Mouse (Mus musculus): ENCODE data around the gene Eif2ak1. TPM values are rescaled to one million over a fixed set of nuclear protein-coding genes. Genes with fewer than 3 reads are reported as not detected.
"Not testable (repeated sequence)": the region's sequence is repeated elsewhere in the genome, so short reads cannot be mapped to it uniquely, and the experiment has no call there.

The Eif2ak1 gene
- total RNA-seq (2017): 35.6 and 43.5 TPM in 2 replicates

GRCm38 (mm10) chr5:143817116-143817930 lies at the start of gene Eif2ak1:
Gene Eif2ak1 (plus strand): TSS chr5:143817788.
- peak; percentile 95 for ATAC-seq (replicated peaks; ENCODE audit: low read depth, poor library complexity, severe bottlenecking)

DNA sequence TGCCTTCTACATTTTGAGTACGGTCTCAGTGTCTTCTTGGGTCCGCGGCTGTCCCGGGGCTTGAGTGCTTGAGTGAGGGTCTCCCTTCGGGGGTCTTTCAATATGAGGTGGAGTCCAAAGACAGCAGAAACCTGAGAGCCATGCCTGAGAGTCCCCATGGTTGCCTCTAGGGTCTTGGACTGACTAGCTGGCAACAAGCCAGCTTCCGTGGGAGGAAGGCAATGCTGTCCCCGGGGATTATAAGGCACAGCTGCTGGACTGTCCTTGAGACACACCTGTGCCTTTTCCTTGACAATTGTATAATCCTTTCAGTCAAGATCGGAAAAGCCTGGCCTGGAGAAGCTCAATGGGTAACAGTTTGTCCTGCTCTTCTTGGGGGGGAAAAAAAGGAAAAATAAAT lies 35.6 kb upstream of the Eif2ak1 start:
- ATAC-seq (replicated peaks; ENCODE audit: low read depth, poor library complexity, severe bottlenecking): no peak

DNA sequence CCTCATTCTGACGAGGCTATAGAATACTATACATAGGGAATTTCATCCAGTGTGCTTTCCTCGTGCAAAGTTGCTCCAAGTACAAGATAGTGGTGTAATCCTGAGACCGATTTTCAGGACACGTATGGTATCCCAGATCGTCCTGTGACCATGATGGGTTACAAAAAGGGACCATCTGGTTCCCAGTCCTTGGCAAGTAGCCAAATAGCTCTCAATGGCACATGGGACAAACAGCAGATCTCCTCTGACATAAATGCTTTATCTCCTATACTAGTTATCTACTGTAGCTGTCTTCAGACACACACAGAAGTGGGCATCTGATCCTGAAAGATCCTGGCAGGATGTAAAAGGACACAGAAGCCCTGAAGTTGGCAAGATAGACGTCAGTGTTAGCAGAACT lies 32.2 kb upstream of the Eif2ak1 start:
- no peak for ATAC-seq (replicated peaks; ENCODE audit: low read depth, poor library complexity, severe bottlenecking)

GRCm38 (mm10) chr5:143801216-143801615 lies 16.4 kb upstream of the Eif2ak1 start:
- not testable (repeated sequence) for ATAC-seq (replicated peaks; ENCODE audit: low read depth, poor library complexity, severe bottlenecking)

- no peak for ATAC-seq (replicated peaks; ENCODE audit: low read depth, poor library complexity, severe bottlenecking)
Measured at GRCm38 (mm10) chr5:143804056-143804765, 13.4 kb upstream of the Eif2ak1 start.

GRCm38 (mm10) chr5:143807268-143807667 lies 10.3 kb upstream of the Eif2ak1 start:
- ATAC-seq (replicated peaks; ENCODE audit: low read depth, poor library complexity, severe bottlenecking): no peak

DNA sequence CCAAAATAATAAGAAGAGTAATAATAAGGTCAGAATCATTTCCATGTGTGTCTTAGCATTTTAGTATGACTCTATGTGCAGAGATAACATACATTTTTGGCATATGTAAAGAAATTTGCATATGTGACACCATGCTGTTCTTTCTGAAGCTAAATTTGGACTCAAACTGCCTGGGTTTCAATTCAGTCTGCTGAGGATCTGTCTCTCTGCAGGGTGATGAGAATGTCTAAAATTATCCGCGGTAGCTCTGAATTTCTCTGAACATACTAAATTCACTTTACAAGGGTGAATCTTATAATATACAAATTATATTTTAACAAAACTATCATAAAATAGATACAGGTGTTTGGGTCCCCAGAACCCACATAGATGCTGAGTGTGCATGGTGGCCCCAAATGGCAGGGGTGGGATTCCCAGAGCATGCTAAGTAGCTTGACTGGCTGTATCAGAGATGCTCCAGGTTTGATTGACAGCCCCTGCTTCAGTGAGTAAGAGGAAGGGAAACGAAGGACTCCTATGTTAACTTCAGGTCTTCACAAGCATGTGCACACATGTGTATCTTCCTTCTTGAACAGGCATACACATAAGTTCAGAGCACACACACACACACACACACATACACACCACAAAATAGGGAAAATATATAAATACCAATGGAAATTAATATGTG lies 8.0 kb upstream of the Eif2ak1 start:
- ATAC-seq (replicated peaks; ENCODE audit: low read depth, poor library complexity, severe bottlenecking): no peak

- no peak for ATAC-seq (replicated peaks; ENCODE audit: low read depth, poor library complexity, severe bottlenecking)
Measured at GRCm38 (mm10) chr5:143811653-143812052, 5.9 kb upstream of the Eif2ak1 start.

GRCm38 (mm10) chr5:143814626-143815025 lies 3.0 kb upstream of the Eif2ak1 start:
- ATAC-seq (replicated peaks; ENCODE audit: low read depth, poor library complexity, severe bottlenecking): no peak

GRCm38 (mm10) chr5:143817931-143818311 lies 333 bp downstream of the Eif2ak1 start:
- no peak for ATAC-seq (replicated peaks; ENCODE audit: low read depth, poor library complexity, severe bottlenecking)

GRCm38 (mm10) chr5:143818461-143818860 lies 873 bp downstream of the Eif2ak1 start:
- no peak for ATAC-seq (replicated peaks; ENCODE audit: low read depth, poor library complexity, severe bottlenecking)

GRCm38 (mm10) chr5:143818949-143819348 lies 1.4 kb downstream of the Eif2ak1 start:
- ATAC-seq (replicated peaks; ENCODE audit: low read depth, poor library complexity, severe bottlenecking): peak; percentile 27

- ATAC-seq (replicated peaks; ENCODE audit: low read depth, poor library complexity, severe bottlenecking): no peak
Measured at GRCm38 (mm10) chr5:143819906-143820660, 2.5 kb downstream of the Eif2ak1 start.

DNA sequence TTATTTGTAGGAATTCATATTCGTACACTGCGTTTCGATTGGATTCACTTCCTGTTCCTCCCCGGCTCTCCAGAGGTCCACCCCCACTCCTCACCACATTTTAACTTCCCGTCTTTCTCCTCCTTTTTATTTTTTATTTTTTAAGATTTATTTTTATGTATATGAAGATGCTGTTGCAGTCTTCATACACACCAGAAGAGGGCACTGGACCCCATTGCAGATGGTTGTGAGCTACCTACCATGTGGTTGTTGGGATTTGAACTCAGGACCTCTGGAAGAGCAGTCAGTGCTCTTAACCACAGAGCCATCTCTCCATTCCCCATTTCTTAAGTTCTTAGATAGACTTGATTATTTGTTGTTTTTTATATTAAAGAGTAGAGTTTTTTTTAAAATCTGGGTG lies 3.2 kb downstream of the Eif2ak1 start:
- ATAC-seq (replicated peaks; ENCODE audit: low read depth, poor library complexity, severe bottlenecking): no peak

DNA sequence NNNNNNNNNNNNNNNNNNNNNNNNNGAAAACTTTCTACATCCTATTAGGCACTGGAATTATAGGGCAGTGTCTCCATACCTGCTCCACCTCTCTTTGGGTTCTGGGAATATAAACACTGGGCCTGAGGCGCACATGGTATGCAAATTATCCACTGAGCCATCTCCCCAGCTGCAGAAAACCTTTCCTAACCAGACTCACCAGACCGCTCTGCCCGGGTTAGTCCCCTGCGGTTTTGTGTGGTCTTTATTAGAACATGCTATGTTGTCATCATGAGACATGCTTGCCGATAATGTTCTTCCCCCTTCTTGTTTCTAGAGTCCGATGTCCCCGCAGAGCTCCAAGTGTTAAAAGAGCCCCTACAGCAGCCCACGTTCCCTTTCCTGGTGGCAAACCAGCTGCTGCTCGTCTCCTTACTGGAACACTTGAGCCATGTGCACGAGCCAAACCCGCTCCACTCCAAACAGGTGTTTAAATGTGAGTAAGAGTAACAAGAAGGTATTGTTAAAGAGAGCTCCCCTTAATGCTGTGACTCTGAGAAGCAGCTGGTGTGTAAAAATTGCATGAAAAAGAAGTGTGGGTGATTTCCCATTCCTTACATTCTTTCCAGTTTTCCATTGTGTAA lies 54.1 kb downstream of the Eif2ak1 start:
- no peak for ATAC-seq (replicated peaks; ENCODE audit: low read depth, poor library complexity, severe bottlenecking)

DNA sequence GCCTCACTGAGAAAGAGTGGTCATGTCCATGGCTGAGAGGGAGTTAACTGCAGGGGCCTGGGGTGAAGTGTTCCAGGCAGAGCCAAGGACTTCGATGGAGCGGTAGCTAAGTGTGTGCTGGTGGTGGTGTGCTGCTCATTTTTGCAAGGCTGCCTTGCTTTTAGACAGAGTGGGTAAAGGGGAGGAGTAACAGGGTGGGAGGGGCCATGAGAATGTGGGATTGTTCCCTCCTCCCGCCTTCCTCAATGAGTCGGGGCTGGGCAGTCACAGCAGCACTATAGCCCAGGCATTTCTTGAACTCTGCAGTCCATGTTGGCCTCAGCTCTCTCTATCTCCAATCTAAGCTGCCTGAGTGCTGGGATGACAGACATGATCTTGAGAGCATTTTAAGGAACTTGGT lies 57.0 kb downstream of the Eif2ak1 start:
- ATAC-seq (replicated peaks; ENCODE audit: low read depth, poor library complexity, severe bottlenecking): no peak

DNA sequence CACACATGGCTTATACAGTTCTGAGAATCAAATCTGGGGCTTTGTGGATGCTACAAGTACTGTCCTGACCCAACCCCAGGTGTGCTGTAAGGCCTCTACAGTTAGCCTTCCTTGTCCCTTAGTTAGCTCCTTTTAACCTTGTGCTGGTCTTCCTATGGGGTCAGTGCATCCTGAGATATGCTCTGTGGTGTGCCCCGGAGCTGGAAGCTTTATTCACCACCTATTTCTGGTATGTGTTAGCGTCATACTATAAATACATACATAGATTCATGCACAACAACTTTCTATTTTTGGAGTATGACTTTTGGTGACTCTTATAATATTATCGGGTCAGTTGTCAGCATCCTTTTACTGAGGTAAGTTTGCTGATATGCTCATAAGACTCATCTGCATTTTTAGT lies 67.7 kb downstream of the Eif2ak1 start:
- no peak for ATAC-seq (replicated peaks; ENCODE audit: low read depth, poor library complexity, severe bottlenecking)

DNA sequence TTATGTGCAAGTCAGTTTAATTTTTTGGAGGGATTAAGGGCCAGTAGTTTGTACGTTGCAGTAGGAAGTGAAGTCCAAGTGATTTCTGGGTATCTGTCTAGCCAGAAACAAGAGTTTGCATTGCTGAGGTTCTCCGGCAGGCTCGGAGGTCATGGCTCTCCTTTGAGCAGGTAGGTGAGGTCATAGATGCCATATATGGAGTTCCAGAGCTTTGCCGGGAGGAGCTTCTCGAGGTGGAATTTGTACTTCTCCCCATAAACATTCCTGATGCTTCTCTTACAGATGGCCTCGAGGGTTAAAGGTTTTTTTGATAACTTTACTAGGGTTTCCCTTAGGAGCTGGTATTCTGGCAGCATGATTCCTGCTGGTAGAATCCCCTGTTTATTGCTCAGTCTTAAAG lies 73.2 kb downstream of the Eif2ak1 start:
- ATAC-seq (replicated peaks; ENCODE audit: low read depth, poor library complexity, severe bottlenecking): no peak

GRCm38 (mm10) chr5:143892255-143892886 lies 74.8 kb downstream of the Eif2ak1 start:
- no peak for ATAC-seq (replicated peaks; ENCODE audit: low read depth, poor library complexity, severe bottlenecking)
